Mouse (Mus musculus) hindbrain, postnatal 0 days (tissue): ENCODE measurements around the gene 4933424G06Rik. TPM values are rescaled to one million over a fixed set of nuclear protein-coding genes. Genes with fewer than 3 reads are reported as not detected.

ENCODE experiments used
- ATAC-seq: fragments of 200-750 bp; cut with Nextera tagmentation; 2 replicates; pipeline ENCODE4 v1.8.0; 2017; ENCODE audit warnings: mild to moderate bottlenecking, moderate TSS enrichment, moderate library complexity
- DNase-seq: peaks from one replicate; pipeline ENCODE4 v3.0.0-alpha.2; 2015; ENCODE audit warnings: low spot score
- H3K27ac ChIP-seq: fragments of 300-500 bp; sonication (generic); 2 replicates; pipeline ENCODE4 v1.5.1; 2014; ENCODE audit warnings: mild to moderate bottlenecking
- H3K27me3 ChIP-seq: fragments of 300-500 bp; sonication (generic); 2 replicates; pipeline ENCODE4 v1.6.1; 2014; ENCODE audit warnings: low read length, mixed read lengths; ENCODE audit not compliant: insufficient read depth
- H3K36me3 ChIP-seq: fragments of 300-500 bp; sonication (generic); 2 replicates; pipeline ENCODE4 v1.6.1; 2014; ENCODE audit warnings: low read length, mixed read lengths; ENCODE audit not compliant: insufficient read depth
- H3K4me1 ChIP-seq: fragments of 300-500 bp; sonication (generic); 2 replicates; pipeline ENCODE4 v1.6.1; 2014; ENCODE audit warnings: antibody characterized with exemption, low read length, mixed read lengths; ENCODE audit not compliant: insufficient read depth
- H3K4me2 ChIP-seq: fragments of 300-500 bp; sonication (generic); 2 replicates; pipeline ENCODE4 v1.6.1; 2014; ENCODE audit warnings: low read depth, mild to moderate bottlenecking, low read length, moderate library complexity, mixed read lengths
- H3K4me3 ChIP-seq: fragments of 300-500 bp; sonication (generic); 2 replicates; pipeline ENCODE4 v1.5.1; 2014; ENCODE audit warnings: low read length
- H3K9ac ChIP-seq: fragments of 300-500 bp; sonication (generic); replicated peaks from 2 replicates; pipeline ENCODE4 v1.6.1; 2014; ENCODE audit warnings: mild to moderate bottlenecking, low read length, moderate library complexity, mixed read lengths
- H3K9me3 ChIP-seq: fragments of 300-500 bp; sonication (generic); 2 replicates; pipeline ENCODE4 v1.6.1; 2016; ENCODE audit warnings: low read length, mixed read lengths
- CTCF ChIP-seq: IDR thresholded peaks from 2 replicates; pipeline ENCODE4 v1.5.1; 2016; ENCODE audit warnings: antibody characterized with exemption, control low read depth, low read depth
- WGBS: fragments of 180-500 bp; shearing (Covaris S2); extraction: QIAGEN DNeasy Blood & Tissue Kit; methylation state at CpG from one replicate; pipeline ENCODE4 v1.1.7; 2014; 5-methylcytosine and 5-hydroxymethylcytosine counted together
- polyA plus RNA-seq: library from polyadenylated mRNA; unstranded; fragments of >200 nt; fragmentation: Nextera tagmentation; extraction: Ambion mirVana; gene quantifications from 2 replicates; pipeline ENCODE4 v1.2.1, GENCODE M21; 2015
- total RNA-seq: library from RNA; depleted of rRNA; stranded (reverse); fragments of >200 nt; gene quantifications from 2 replicates; pipeline ENCODE4 v1.2.3, GENCODE M21; 2014

Gene 4933424G06Rik
- total and polyA plus RNA-seq, 2 experiments from 2014 or later = 0.89 TPM; not detected in 1

- Histone ChIP-seq H3K4me3 (no peak overlapping the region), H3K9ac (no peak overlapping the region), H3K27me3 (no peaks in the 10 kb centered on the region), H3K36me3 (no peaks in the 10 kb centered on the region), H3K27ac (no peak overlapping the region), H3K4me2 (no peak overlapping the region), H3K9me3 (no peaks in the 10 kb centered on the region), H3K4me1 (no peaks in the 10 kb centered on the region)
- TF ChIP-seq CTCF = no peak
- DNase-seq (no peak), ATAC-seq (no peak)
- 68% methylated on average over 6 of the region's 6 CpGs for WGBS
Observed at GRCm38 (mm10) chr1:36753932-36754675, 44.2 kb downstream of the 4933424G06Rik start.

GRCm38 (mm10) chr1:36758553-36758952 lies 48.6 kb downstream of the 4933424G06Rik start:
- H3K27me3 ChIP-seq = no peaks in the 10 kb centered on the region
- H3K9ac ChIP-seq = no peak overlapping the region
- ATAC-seq (no peak), DNase-seq (no peak)
- H3K4me1 ChIP-seq = no peaks in the 10 kb centered on the region
- H3K27ac ChIP-seq = no peak overlapping the region
- no peak overlapping the region for H3K4me2 ChIP-seq
- no peaks in the 10 kb centered on the region for H3K36me3 ChIP-seq
- H3K4me3 ChIP-seq = no peak overlapping the region
- no peaks in the 10 kb centered on the region for H3K9me3 ChIP-seq
- WGBS = 83% methylated on average over 9 of the region's 9 CpGs
- no peak for TF ChIP-seq CTCF

- Histone ChIP-seq H3K27ac (no peak overlapping the region), H3K9ac (no peak overlapping the region), H3K9me3 (no peaks in the 10 kb centered on the region), H3K36me3 (no peaks in the 10 kb centered on the region), H3K27me3 (no peaks in the 10 kb centered on the region), H3K4me3 (no peak overlapping the region), H3K4me2 (no peak overlapping the region), H3K4me1 (no peaks in the 10 kb centered on the region)
- WGBS = 88% methylated on average over 18 of the region's 18 CpGs
- ATAC-seq = no peak
- DNase-seq = no peak
- no peak for TF ChIP-seq CTCF
Observed at GRCm38 (mm10) chr1:36759076-36759475, 49.1 kb downstream of the 4933424G06Rik start.

- Histone ChIP-seq H3K36me3 (no peaks in the 10 kb centered on the region), H3K27ac (no peak overlapping the region), H3K9ac (no peak overlapping the region), H3K4me1 (no peaks in the 10 kb centered on the region), H3K9me3 (no peaks in the 10 kb centered on the region), H3K4me3 (no peak overlapping the region), H3K27me3 (no peaks in the 10 kb centered on the region), H3K4me2 (no peak overlapping the region)
- ATAC-seq (no peak), DNase-seq (no peak)
- 81% methylated on average over 9 of the region's 9 CpGs for WGBS
- no peak for TF ChIP-seq CTCF
Observed at GRCm38 (mm10) chr1:36760401-36760800, 50.5 kb downstream of the 4933424G06Rik start.

GRCm38 (mm10) chr1:36761061-36761460 lies 51.1 kb downstream of the 4933424G06Rik start:
- no peak for DNase-seq
- Histone ChIP-seq H3K9me3 (no peaks in the 10 kb centered on the region), H3K4me3 (no peak overlapping the region), H3K36me3 (no peaks in the 10 kb centered on the region), H3K4me2 (no peak overlapping the region), H3K27ac (no peak overlapping the region), H3K9ac (no peak overlapping the region), H3K4me1 (no peaks in the 10 kb centered on the region), H3K27me3 (no peaks in the 10 kb centered on the region)
- no peak for TF ChIP-seq CTCF
- no peak for ATAC-seq
- WGBS = 89% methylated on average over 8 of the region's 8 CpGs

- Histone ChIP-seq H3K9me3 (no peaks in the 10 kb centered on the region), H3K4me1 (no peaks in the 10 kb centered on the region), H3K4me2 (no peak within 1 kb of the TSS), H3K36me3 (no peaks in the 10 kb centered on the region), H3K27ac (no peak within 1 kb of the TSS), H3K27me3 (no peaks in the 10 kb centered on the region), H3K9ac (no peak within 1 kb of the TSS), H3K4me3 (no peak within 1 kb of the TSS)
- 89% methylated on average over 11 of the region's 11 CpGs for WGBS
- ATAC-seq (no peak), DNase-seq (no peak)
- TF ChIP-seq CTCF = no peak
Observed at GRCm38 (mm10) chr1:36761568-36761967, 51.6 kb downstream of the 4933424G06Rik start, which contains the start of gene Zap70. Gene Zap70 (plus strand): TSS chr1:36761798.
